Mouse (Mus musculus) heart, embryonic 12.5 days (tissue): ENCODE measurements around the gene Lrrc49. TPM values are rescaled to one million over a fixed set of nuclear protein-coding genes. Genes with fewer than 3 reads are reported as not detected.

Experiments
- ATAC-seq: fragments of 200-750 bp; cut with Nextera tagmentation; 2 replicates; pipeline ENCODE4 v1.8.0; 2017; ENCODE audit warnings: moderate TSS enrichment, moderate library complexity; ENCODE audit not compliant: insufficient number of reproducible peaks, low FRiP score
- H3K27ac ChIP-seq: fragments of 300-500 bp; sonication (generic); 2 replicates; pipeline ENCODE4 v1.5.1; 2016; ENCODE audit warnings: mild to moderate bottlenecking, moderate library complexity; ENCODE audit not compliant: poor library complexity, severe bottlenecking
- H3K27me3 ChIP-seq: fragments of 300-500 bp; sonication (generic); replicated peaks from 2 replicates; pipeline ENCODE4 v1.6.1; 2016; ENCODE audit warnings: mild to moderate bottlenecking, moderate library complexity
- H3K36me3 ChIP-seq: fragments of 300-500 bp; sonication (generic); 2 replicates; pipeline ENCODE4 v1.6.1; 2016; ENCODE audit warnings: mild to moderate bottlenecking, moderate library complexity
- H3K4me1 ChIP-seq: fragments of 300-500 bp; sonication (generic); replicated peaks from 2 replicates; pipeline ENCODE4 v1.6.1; 2016; ENCODE audit warnings: mild to moderate bottlenecking
- H3K4me2 ChIP-seq: fragments of 300-500 bp; sonication (generic); 2 replicates; pipeline ENCODE4 v1.6.1; 2016; ENCODE audit warnings: mild to moderate bottlenecking, moderate library complexity
- H3K4me3 ChIP-seq: fragments of 300-500 bp; sonication (generic); 2 replicates; pipeline ENCODE4 v1.5.1; 2016; ENCODE audit warnings: mild to moderate bottlenecking
- H3K9ac ChIP-seq: fragments of 300-500 bp; sonication (generic); 2 replicates; pipeline ENCODE4 v1.6.1; 2016; ENCODE audit warnings: mild to moderate bottlenecking, moderate library complexity
- H3K9me3 ChIP-seq: fragments of 300-500 bp; sonication (generic); replicated peaks from 2 replicates; pipeline ENCODE4 v1.6.1; 2016; ENCODE audit warnings: mild to moderate bottlenecking, moderate library complexity
- WGBS: fragments of 180-500 bp; shearing (Covaris S2); methylation state at CpG from one replicate; pipeline ENCODE4 v1.1.7; 2016; 5-methylcytosine and 5-hydroxymethylcytosine counted together
- polyA plus RNA-seq: library from polyadenylated mRNA; unstranded; fragments of >200 nt; fragmentation: Nextera tagmentation; extraction: Ambion mirVana; gene quantifications from 2 replicates; pipeline ENCODE4 v1.2.1, GENCODE M21; 2016

Lrrc49 gene
- polyA plus RNA-seq, 1 experiment from 2014 or later = 12.2 TPM

DNA sequence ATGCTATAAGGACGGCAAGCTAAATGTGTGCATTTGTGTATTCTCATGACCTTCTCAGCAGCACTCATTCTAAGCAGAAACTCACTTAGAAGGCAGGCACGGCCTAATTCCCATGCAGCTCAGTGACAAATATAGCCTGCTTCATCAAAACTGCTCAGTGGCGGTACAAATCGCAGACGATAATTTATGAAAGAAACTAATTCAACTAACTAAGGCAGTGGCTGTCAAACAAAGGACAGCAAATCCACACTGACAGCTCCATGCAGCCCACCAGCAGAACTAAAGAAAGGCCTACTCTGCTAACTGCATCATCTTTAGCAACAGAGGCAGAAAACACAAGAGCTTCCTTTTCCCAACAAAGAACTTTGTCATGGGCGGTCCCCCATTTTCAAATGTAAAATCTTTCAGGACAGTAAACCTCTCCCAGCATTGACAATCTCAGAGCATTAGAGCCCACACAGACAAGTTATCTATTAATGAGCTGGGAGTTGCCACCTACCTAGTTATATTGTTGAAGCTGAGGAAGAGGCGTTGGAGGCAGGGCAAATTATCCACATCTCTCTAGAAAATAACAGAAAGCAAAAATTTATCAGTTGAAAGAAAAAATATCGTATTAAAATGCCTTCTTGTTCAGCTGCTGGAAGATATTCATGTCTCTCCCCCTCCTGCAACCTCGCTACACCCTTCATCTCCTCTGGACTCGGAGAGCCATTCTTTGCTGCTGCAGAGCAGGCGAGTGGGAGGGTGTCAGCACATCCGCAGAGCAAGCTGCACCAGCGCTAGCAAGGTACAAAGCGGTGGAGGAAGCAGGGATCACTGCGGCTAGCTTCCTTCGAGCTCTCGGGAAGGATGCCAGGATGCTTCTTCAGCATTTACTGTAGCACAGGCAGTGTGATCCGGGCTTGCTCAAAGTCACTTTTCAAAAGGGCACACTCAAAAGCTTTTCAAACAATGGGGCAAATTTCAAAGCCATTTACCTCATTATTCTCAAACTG, 38.7 kb downstream of the Lrrc49 start:
- no peak overlapping the region for H3K4me2 ChIP-seq
- H3K9me3 ChIP-seq = no peaks in the 10 kb centered on the region
- H3K36me3 ChIP-seq = no peaks in the 10 kb centered on the region
- H3K4me3 ChIP-seq = no peak overlapping the region
- H3K27me3 ChIP-seq = no peaks in the 10 kb centered on the region
- no peak for ATAC-seq
- 54% methylated on average over 18 of the region's 18 CpGs for WGBS
- H3K4me1 ChIP-seq = no peaks in the 10 kb centered on the region; the same call in 1 of the 2 replicates
- no peak overlapping the region for H3K9ac ChIP-seq
- H3K27ac ChIP-seq = no peak overlapping the region

DNA sequence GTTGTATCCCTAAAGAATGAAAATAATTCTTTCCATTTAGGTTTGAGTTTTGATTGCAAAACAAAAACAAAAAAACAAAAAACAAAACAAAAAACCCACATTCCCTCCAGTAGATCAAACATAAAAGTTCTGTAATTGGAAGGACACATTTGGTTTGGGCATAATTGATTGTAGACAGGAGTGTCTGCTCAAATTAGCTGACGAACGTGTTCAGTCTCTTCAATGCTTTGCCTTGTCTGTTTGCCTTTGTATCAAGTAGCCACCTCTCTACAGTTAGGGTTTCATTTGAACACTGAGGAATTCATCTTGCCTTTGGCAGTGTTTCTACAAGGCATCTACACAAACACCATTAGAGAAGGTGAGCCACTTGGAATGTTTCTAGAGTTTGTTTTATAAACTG, 54.4 kb downstream of the Lrrc49 start:
- no peaks in the 10 kb centered on the region for H3K9me3 ChIP-seq
- H3K4me3 ChIP-seq = no peak overlapping the region
- H3K4me1 ChIP-seq = peaks cover 4% of the 10 kb centered on the region; the same call in 1 of the 2 replicates
- H3K36me3 ChIP-seq = no peaks in the 10 kb centered on the region
- H3K27ac ChIP-seq = no peak overlapping the region
- no peak overlapping the region for H3K4me2 ChIP-seq
- H3K9ac ChIP-seq = no peak overlapping the region
- 81% methylated on average over 2 of the region's 2 CpGs for whole genome bisulfite sequencing
- no peak for ATAC-seq
- H3K27me3 ChIP-seq = no peaks in the 10 kb centered on the region

DNA sequence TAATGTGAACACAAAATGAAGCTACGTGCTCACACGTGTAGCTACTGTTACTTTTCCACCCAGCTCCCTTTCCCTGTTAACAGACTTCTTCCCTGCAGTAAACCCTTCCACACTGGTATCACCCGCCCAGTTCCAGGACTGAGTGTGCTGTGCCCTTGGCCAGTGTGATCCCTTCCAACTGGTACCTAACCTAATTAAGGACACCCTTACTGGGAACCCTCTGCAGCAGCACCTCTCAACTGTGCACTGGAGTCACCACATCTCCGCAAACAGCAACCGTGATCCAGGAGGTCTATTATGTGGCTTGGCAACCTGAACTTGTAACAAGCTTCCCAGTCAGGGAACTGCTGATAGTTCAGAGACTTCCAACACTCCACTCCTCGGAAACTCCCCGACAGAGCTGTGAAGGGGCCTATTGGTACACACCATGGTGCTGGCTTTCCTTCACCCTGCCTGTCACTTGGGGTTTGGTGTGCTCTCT, 61.6 kb downstream of the Lrrc49 start:
- Histone ChIP-seq H3K27ac (no peak overlapping the region), H3K9ac (no peak overlapping the region), H3K4me3 (no peak overlapping the region), H3K4me1 (peaks cover 25% of the 10 kb centered on the region), H3K36me3 (no peaks in the 10 kb centered on the region), H3K27me3 (no peaks in the 10 kb centered on the region), H3K4me2 (no peak overlapping the region), H3K9me3 (no peaks in the 10 kb centered on the region)
- 61% methylated on average over 7 of the region's 7 CpGs for WGBS
- no peak for ATAC-seq

DNA sequence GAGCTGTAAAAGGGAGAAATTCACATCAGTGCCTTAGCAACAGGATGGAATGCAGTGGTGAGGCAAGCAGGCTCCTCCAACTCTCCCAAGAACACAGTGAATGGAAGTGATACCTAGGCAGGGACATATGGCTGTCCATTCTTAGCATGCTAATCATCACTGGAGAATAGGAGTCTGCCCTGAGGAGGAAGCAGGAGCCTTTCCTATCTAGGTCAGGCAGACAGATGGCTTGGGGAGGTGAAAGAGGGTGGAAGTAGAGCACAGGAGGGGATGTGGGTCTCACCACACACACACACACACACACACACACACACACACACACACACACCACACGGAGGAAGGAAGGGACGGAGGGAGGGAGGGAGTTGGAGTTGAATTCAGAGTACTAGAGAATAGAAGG, 62.1 kb downstream of the Lrrc49 start:
- Histone ChIP-seq H3K4me3 (no peak overlapping the region), H3K4me1 (peaks cover 22% of the 10 kb centered on the region), H3K27ac (no peak overlapping the region), H3K4me2 (no peak overlapping the region), H3K27me3 (no peaks in the 10 kb centered on the region), H3K9me3 (no peaks in the 10 kb centered on the region), H3K9ac (no peak overlapping the region), H3K36me3 (no peaks in the 10 kb centered on the region)
- WGBS = 57% methylated on average over 1 of the region's 2 CpGs
- no peak for ATAC-seq

DNA sequence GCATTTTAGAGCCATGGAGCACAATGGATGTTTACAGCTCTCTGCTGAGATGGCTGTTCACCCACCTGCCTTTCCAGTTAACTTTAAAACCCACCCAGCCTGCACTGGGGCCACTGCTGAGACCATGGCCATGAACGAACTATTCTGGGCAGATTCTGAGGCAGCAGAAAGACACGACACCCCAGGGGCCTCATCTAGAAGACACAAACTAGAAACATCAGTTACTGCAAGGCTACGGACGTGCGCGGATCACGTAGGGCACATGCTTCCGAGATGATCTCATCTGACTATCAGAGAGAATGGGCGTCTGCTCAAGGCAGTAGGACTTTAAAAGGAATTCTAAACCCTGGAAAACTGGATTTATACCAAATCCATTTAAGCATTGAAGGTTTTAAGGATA, 71.0 kb downstream of the Lrrc49 start:
- no peak for ATAC-seq
- peaks cover 5% of the 10 kb centered on the region for H3K4me1 ChIP-seq
- peak overlapping the region; percentile 45 for H3K4me2 ChIP-seq
- 23% methylated on average over 9 of the region's 9 CpGs for WGBS
- H3K9ac ChIP-seq = no peak overlapping the region
- no peaks in the 10 kb centered on the region for H3K36me3 ChIP-seq
- no peaks in the 10 kb centered on the region for H3K9me3 ChIP-seq
- H3K4me3 ChIP-seq = no peak overlapping the region
- H3K27ac ChIP-seq = peak overlapping the region; percentile 48
- no peaks in the 10 kb centered on the region for H3K27me3 ChIP-seq

DNA sequence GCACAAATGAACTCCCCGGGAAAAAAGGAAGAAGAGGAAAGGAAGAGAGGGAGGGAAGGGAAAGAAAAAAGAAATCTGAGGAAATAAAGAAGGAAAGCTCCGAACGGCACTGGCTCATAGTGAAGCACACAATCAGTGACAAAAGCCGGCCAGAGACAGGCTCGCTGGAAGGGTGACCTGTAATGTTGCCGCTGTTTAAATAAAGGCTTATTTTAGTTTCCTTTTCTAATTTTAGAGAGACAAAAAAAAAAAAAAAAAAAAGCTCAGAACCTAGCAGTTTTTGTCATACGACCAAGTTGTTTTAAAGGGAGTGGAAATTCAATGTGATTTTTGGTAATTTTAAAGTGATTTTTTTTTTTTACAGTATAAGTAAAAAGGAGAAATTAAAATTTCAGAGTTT, 71.6 kb downstream of the Lrrc49 start:
- Histone ChIP-seq H3K4me3 (no peak overlapping the region), H3K9me3 (no peaks in the 10 kb centered on the region), H3K36me3 (no peaks in the 10 kb centered on the region), H3K4me2 (peak overlapping the region; percentile 36; the same call in 1 of the 2 replicates), H3K27me3 (no peaks in the 10 kb centered on the region), H3K27ac (no peak overlapping the region), H3K9ac (no peak overlapping the region), H3K4me1 (peaks cover 4% of the 10 kb centered on the region)
- 53% methylated on average over 7 of the region's 7 CpGs for WGBS
- no peak for ATAC-seq

DNA sequence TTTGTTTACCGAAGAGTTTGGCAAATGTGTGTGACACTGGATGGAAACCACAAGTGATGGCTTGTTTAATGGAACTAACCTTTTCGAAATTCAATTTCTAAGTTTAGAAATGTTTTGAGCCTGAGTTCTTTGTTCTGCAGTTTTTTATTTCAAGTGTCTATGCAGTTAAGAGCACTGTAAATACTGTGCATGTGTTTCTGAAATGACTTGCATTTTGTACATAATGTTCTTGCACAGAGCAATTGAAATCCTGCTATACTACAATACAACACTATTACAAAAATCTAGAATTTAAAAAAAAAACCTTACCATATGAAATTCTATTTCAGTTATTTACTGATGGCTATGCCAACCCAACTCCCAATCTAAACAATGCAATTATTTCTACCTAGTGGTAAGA, 75.7 kb downstream of the Lrrc49 start:
- ATAC-seq = no peak
- WGBS = 81% methylated on average over 2 of the region's 2 CpGs
- H3K4me1 ChIP-seq = peaks cover 4% of the 10 kb centered on the region
- no peaks in the 10 kb centered on the region for H3K36me3 ChIP-seq
- no peaks in the 10 kb centered on the region for H3K9me3 ChIP-seq
- no peak overlapping the region for H3K4me2 ChIP-seq
- H3K27ac ChIP-seq = no peak overlapping the region
- no peak overlapping the region for H3K4me3 ChIP-seq
- H3K9ac ChIP-seq = no peak overlapping the region
- no peaks in the 10 kb centered on the region for H3K27me3 ChIP-seq

DNA sequence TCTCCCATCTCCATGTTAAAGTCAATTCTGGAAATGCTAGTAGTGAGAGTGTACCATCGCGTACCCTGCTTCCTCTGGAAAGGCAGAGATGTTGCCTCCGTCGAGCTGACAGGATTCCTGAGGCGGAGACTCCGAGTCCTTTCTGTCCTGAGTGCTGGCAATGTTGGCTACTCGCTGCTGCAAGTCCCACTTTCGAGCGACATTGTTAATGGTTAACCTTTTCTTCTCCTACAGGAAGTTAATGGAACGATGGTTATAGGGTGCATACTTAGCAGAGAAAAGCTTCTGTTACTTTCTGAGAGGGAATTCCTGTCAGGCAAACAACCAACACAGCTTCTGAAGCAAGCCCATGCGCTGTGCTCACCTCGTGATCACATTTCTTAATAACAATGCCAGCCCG, 77.8 kb downstream of the Lrrc49 start:
- H3K4me2 ChIP-seq = no peak overlapping the region
- H3K4me3 ChIP-seq = no peak overlapping the region
- no peaks in the 10 kb centered on the region for H3K27me3 ChIP-seq
- no peaks in the 10 kb centered on the region for H3K9me3 ChIP-seq
- no peak overlapping the region for H3K27ac ChIP-seq
- no peak for ATAC-seq
- no peaks in the 10 kb centered on the region for H3K36me3 ChIP-seq
- no peak overlapping the region for H3K9ac ChIP-seq
- H3K4me1 ChIP-seq = no peaks in the 10 kb centered on the region
- WGBS = 64% methylated on average over 13 of the region's 13 CpGs

DNA sequence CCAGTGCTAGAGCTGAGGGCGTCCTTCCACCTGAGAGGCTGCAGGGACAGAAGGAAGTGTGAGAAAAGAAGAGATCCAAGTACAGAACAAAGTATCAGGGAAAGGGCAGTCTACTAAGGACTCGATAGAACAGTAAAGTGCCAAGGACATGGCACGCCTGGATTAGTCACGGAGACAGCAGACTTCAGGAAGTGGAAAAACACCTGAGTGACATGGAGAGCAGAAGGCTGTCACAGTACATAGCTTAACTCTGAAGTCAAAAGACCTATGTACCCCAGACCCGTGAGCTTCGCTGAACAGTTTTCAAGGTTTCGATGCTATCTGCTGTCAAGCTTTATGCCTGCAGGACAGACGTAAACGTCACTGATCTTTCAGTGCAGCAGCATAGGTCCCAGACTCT, 79.1 kb downstream of the Lrrc49 start:
- ATAC-seq = no peak
- no peak overlapping the region for H3K4me2 ChIP-seq
- no peaks in the 10 kb centered on the region for H3K27me3 ChIP-seq
- no peak overlapping the region for H3K4me3 ChIP-seq
- no peaks in the 10 kb centered on the region for H3K9me3 ChIP-seq
- no peak overlapping the region for H3K9ac ChIP-seq
- WGBS = 77% methylated on average over 9 of the region's 9 CpGs
- no peaks in the 10 kb centered on the region for H3K36me3 ChIP-seq
- no peaks in the 10 kb centered on the region for H3K4me1 ChIP-seq
- H3K27ac ChIP-seq = no peak overlapping the region

- WGBS = 74% methylated on average over 3 of the region's 3 CpGs
- Histone ChIP-seq H3K4me1 (no peaks in the 10 kb centered on the region), H3K9me3 (no peaks in the 10 kb centered on the region), H3K36me3 (no peaks in the 10 kb centered on the region), H3K27me3 (no peaks in the 10 kb centered on the region), H3K4me2 (no peak overlapping the region), H3K9ac (no peak overlapping the region), H3K27ac (no peak overlapping the region), H3K4me3 (no peak overlapping the region)
- no peak for ATAC-seq
Measured at GRCm38 (mm10) chr9:60608086-60608485, 79.9 kb downstream of the Lrrc49 start.

DNA sequence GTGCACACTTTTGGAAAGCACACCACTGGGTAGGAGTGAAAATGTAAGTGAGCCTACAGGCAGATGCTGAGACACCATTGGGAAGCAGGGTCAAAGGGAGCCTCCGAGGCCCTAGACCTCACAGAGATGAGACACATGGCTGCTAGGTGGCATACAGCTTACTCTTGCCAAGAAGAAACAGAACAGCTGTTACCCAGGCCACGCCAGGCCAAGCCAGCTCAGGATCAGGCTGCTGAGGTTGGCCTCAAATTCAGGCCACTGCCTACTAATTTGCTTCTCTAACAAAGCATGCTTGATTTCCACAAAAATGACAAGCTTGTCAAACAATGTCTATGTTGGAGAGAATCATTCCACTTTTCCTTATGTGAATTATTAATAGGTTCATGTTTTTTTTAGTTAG, 83.0 kb downstream of the Lrrc49 start:
- ATAC-seq = no peak
- Histone ChIP-seq H3K4me2 (no peak overlapping the region), H3K4me1 (no peaks in the 10 kb centered on the region), H3K9me3 (no peaks in the 10 kb centered on the region), H3K4me3 (no peak overlapping the region), H3K9ac (no peak overlapping the region), H3K27ac (no peak overlapping the region), H3K27me3 (no peaks in the 10 kb centered on the region), H3K36me3 (no peaks in the 10 kb centered on the region)
- WGBS = 64% methylated on average over 2 of the region's 2 CpGs
